Comparison of ENCODE assay signal across 8 mouse cellular contexts in the genomic region with DNA sequence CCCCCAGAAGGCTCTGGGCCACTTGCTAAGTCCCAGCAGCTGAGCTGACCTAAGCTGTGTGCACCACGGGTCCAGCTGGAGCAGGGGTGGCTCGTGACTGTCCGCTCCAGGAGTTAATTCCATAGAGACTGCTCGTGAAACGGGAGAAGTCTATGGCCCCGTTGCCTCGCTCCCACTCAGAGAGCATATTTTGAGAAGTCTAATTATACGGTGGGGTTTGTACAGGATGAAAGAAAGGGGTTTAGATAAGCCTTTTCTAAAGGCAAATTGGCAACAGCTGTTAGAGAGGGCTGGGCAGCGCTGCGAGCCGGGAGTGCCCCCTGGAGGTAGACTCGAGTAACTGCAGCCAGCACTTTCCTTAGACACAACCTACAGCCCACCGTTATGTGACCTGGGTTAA. TPM values are rescaled to one million over a fixed set of nuclear protein-coding genes. Genes with fewer than 3 reads are reported as not detected.
A peak's percentile ranks its signal among the peaks of the same experiment; 100 is the strongest.
DNase-seq lines count a peak whose midpoint lies in the region; ATAC-seq and TF ChIP-seq lines count a peak whose summit lies in the region.

No protein-coding gene starts in this region.

- peak overlapping the region; percentile 55 for H3K27ac ChIP-seq in heart, embryonic 13.5 days (replicated peaks)
- no peak overlapping the region for H3K27ac ChIP-seq in kidney, postnatal 0 days
- no peak overlapping the region for H3K27ac ChIP-seq in liver, embryonic 14.5 days
- no peak overlapping the region for H3K27ac ChIP-seq in stomach, embryonic 16.5 days (ENCODE audit: low read length)

- TF ChIP-seq EP300 in liver, embryonic 14.5 days (IDR thresholded peaks at IDR 0.05; ENCODE audit: low read depth) = no peak

- under 1% methylated on average over 13 of the region's 13 CpGs for WGBS in heart, embryonic 13.5 days
- whole genome bisulfite sequencing in kidney, postnatal 0 days = 0% methylated on average over 13 of the region's 13 CpGs
- 3% methylated on average over 13 of the region's 13 CpGs for WGBS in liver, embryonic 14.5 days (ENCODE audit: insufficient replicate concordance)
- 2% methylated on average over 13 of the region's 13 CpGs for WGBS in stomach, embryonic 16.5 days

- H3K4me3 ChIP-seq in heart, embryonic 13.5 days = peak overlapping the region; percentile 51
- peak overlapping the region; percentile 27 for H3K4me3 ChIP-seq in kidney, postnatal 0 days (replicated peaks; ENCODE audit: low read depth, low read length)
- H3K4me3 ChIP-seq in liver, embryonic 14.5 days (ENCODE audit: insufficient read depth in 1 of 2, low read depth in 2 of 2, low read length in 2 of 2) = peak overlapping the region; percentile 36 to 40
- peak overlapping the region; percentile 49 for H3K4me3 ChIP-seq in stomach, embryonic 16.5 days (replicated peaks; ENCODE audit: low read length)

- H3K4me1 ChIP-seq in heart, embryonic 13.5 days = peaks cover 35% of the 10 kb centered on the region
- peaks cover 5% of the 10 kb centered on the region for H3K4me1 ChIP-seq in kidney, postnatal 0 days (replicated peaks; ENCODE audit: insufficient read depth, low read length)
- H3K4me1 ChIP-seq in liver, embryonic 14.5 days (replicated peaks; ENCODE audit: control insufficient read depth in 2 of 2, insufficient read depth in 2 of 2, low read length in 1 of 2) = peaks cover 12 to 13% of the 10 kb centered on the region in 2 experiments
- peaks cover 19% of the 10 kb centered on the region for H3K4me1 ChIP-seq in stomach, embryonic 16.5 days (ENCODE audit: control insufficient read depth, insufficient read depth, low read length)

- no peaks in the 10 kb centered on the region for H3K36me3 ChIP-seq in heart, embryonic 13.5 days
- H3K36me3 ChIP-seq in kidney, postnatal 0 days (ENCODE audit: insufficient read depth, low read length) = no peaks in the 10 kb centered on the region
- H3K36me3 ChIP-seq in liver, embryonic 14.5 days (replicated peaks; ENCODE audit: control insufficient read depth, insufficient read depth, low read depth) = no peaks in the 10 kb centered on the region
- no peaks in the 10 kb centered on the region for H3K36me3 ChIP-seq in stomach, embryonic 16.5 days (ENCODE audit: control insufficient read depth, insufficient read depth, low read length)

- 0 out of 2 replicates have a peak, but pooled peaks have one; percentile 40 for ATAC-seq in erythroid progenitor cell, adult 5-6 weeks (replicated peaks; ENCODE audit: low FRiP score, poor library complexity, severe bottlenecking)
- ATAC-seq in heart, embryonic 13.5 days (ENCODE audit: extremely low read depth, insufficient number of reproducible peaks, low FRiP score, low TSS enrichment) = no peak
- ATAC-seq in kidney, postnatal 0 days (replicated peaks; ENCODE audit: low FRiP score, low read depth) = 0 out of 2 replicates have a peak, but pooled peaks have one; percentile 16
- ATAC-seq in liver, embryonic 14.5 days (ENCODE audit: insufficient read depth) = no peak
- no peak for ATAC-seq in stomach, embryonic 16.5 days (ENCODE audit: insufficient read depth, low FRiP score)

- peak; percentile 100 for TF ChIP-seq CTCF in brain, embryonic 14.5 days (IDR thresholded peaks at IDR 0.05; ENCODE audit: borderline replicate concordance, extremely low read depth, insufficient read depth, insufficient read length)
- peak; percentile 95 for TF ChIP-seq CTCF in kidney, postnatal 0 days (IDR thresholded peaks at IDR 0.05; ENCODE audit: low read depth)
- peak; percentile 98 for TF ChIP-seq CTCF in liver, embryonic 14.5 days (IDR thresholded peaks at IDR 0.05; ENCODE audit: low read depth)

- peaks cover 13% of the 10 kb centered on the region; the same call in 1 of the 2 replicates for H3K27me3 ChIP-seq in heart, embryonic 13.5 days (replicated peaks)
- H3K27me3 ChIP-seq in kidney, postnatal 0 days (ENCODE audit: insufficient read depth, low read length) = no peaks in the 10 kb centered on the region
- H3K27me3 ChIP-seq in liver, embryonic 14.5 days (ENCODE audit: control insufficient read depth, insufficient read depth, low read length) = no peaks in the 10 kb centered on the region; the same call in 1 of the 2 replicates
- no peaks in the 10 kb centered on the region; the same call in 1 of the 2 replicates for H3K27me3 ChIP-seq in stomach, embryonic 16.5 days (ENCODE audit: control insufficient read depth, insufficient read depth, low read length)

- peak overlapping the region; percentile 69 for H3K4me2 ChIP-seq in heart, embryonic 13.5 days
- H3K4me2 ChIP-seq in kidney, postnatal 0 days (ENCODE audit: low read length) = peak overlapping the region; percentile 57
- H3K4me2 ChIP-seq in liver, embryonic 14.5 days (ENCODE audit: low read depth) = peak overlapping the region; percentile 62
- peak overlapping the region; percentile 93 for H3K4me2 ChIP-seq in stomach, embryonic 16.5 days (ENCODE audit: low read depth, low read length)

- peak overlapping the region; percentile 80 for H3K9ac ChIP-seq in heart, embryonic 13.5 days
- peak overlapping the region; percentile 33; the same call in 1 of the 2 replicates for H3K9ac ChIP-seq in kidney, postnatal 0 days (ENCODE audit: low read depth, low read length)
- H3K9ac ChIP-seq in liver, embryonic 14.5 days (replicated peaks) = peak overlapping the region; percentile 23; the same call in 1 of the 2 replicates
- peak overlapping the region; percentile 73 for H3K9ac ChIP-seq in stomach, embryonic 16.5 days (ENCODE audit: low read length)

- no peak for TF ChIP-seq POLR2A in brain, embryonic 14.5 days (IDR thresholded peaks at IDR 0.05; ENCODE audit: borderline replicate concordance, extremely low read depth, insufficient read depth, insufficient read length, poor library complexity, severe bottlenecking)

- H3K9me3 ChIP-seq in heart, embryonic 13.5 days = no peaks in the 10 kb centered on the region
- H3K9me3 ChIP-seq in kidney, postnatal 0 days (replicated peaks; ENCODE audit: low read length) = no peaks in the 10 kb centered on the region
- no peaks in the 10 kb centered on the region for H3K9me3 ChIP-seq in liver, embryonic 14.5 days (ENCODE audit: control insufficient read depth, low read length)
- H3K9me3 ChIP-seq in stomach, embryonic 16.5 days (replicated peaks; ENCODE audit: control insufficient read depth, low read length) = no peaks in the 10 kb centered on the region

- DNase-seq in CD4-positive helper T cell, adult 2 months (ENCODE audit: low read depth, low spot score) = peak; percentile 76
- peak; percentile 86 for DNase-seq in brain, embryonic 14.5 days (ENCODE audit: low read depth)
- peak; percentile 90 for DNase-seq in kidney, postnatal 0 days (ENCODE audit: low spot score)
- DNase-seq in liver, embryonic 14.5 days (ENCODE audit: low read depth in 3 of 3, low spot score in 3 of 3) = peak in 1 of 3 experiments; percentile 40
- peak; percentile 79 to 85 for DNase-seq in natural killer cell, adult 2 months (ENCODE audit: low spot score in 2 of 2)

RNA-seq across cellular contexts. Expression of a gene that starts 3.3 kb away (rescaled TPM):
- polyA plus RNA-seq in brain, embryonic 14.5 days (2012; rRNA removed) = 213 and 233 TPM in 2 replicates
- 44.3 and 52.0 TPM in 2 replicates for total RNA-seq in erythroid progenitor cell, adult 5-6 weeks (2015; ENCODE audit: low replicate concordance)
- total RNA-seq in erythroid progenitor cell, adult 5-6 weeks (2017; ENCODE audit: low replicate concordance) = 21.6 and 53.0 TPM in 2 replicates
- polyA plus RNA-seq in heart, embryonic 13.5 days (2015; fragmentation: Nextera tagmentation; extraction: Ambion mirVana) = 807 and 886 TPM in 2 replicates
- polyA plus RNA-seq in kidney, postnatal 0 days (2015; fragmentation: Nextera tagmentation; extraction: Ambion mirVana) = 660 and 674 TPM in 2 replicates
- 68.1 and 86.1 TPM in 2 replicates for polyA plus RNA-seq in liver, embryonic 14.5 days (2012; rRNA removed)
- polyA plus RNA-seq in liver, embryonic 14.5 days (2014; fragmentation: Nextera tagmentation; extraction: Ambion mirVana) = 201 and 211 TPM in 2 replicates
- polyA plus RNA-seq in stomach, embryonic 16.5 days (2015; fragmentation: Nextera tagmentation; extraction: Ambion mirVana) = 399 and 401 TPM in 2 replicates

RNA-seq across cellular contexts. Expression of a gene that starts 28.9 kb away (rescaled TPM):
- 260 and 278 TPM in 2 replicates for polyA plus RNA-seq in brain, embryonic 14.5 days (2012; rRNA removed)
- 4.2 and 10.8 TPM in 2 replicates for total RNA-seq in erythroid progenitor cell, adult 5-6 weeks (2015; ENCODE audit: low replicate concordance)
- 6.0 and 18.0 TPM in 2 replicates for total RNA-seq in erythroid progenitor cell, adult 5-6 weeks (2017; ENCODE audit: low replicate concordance)
- polyA plus RNA-seq in heart, embryonic 13.5 days (2015; fragmentation: Nextera tagmentation; extraction: Ambion mirVana) = 28.7 and 29.4 TPM in 2 replicates
- 30.6 and 31.9 TPM in 2 replicates for polyA plus RNA-seq in kidney, postnatal 0 days (2015; fragmentation: Nextera tagmentation; extraction: Ambion mirVana)
- polyA plus RNA-seq in liver, embryonic 14.5 days (2012; rRNA removed) = 17.9 and 21.6 TPM in 2 replicates
- polyA plus RNA-seq in liver, embryonic 14.5 days (2014; fragmentation: Nextera tagmentation; extraction: Ambion mirVana) = 11.4 and 14.1 TPM in 2 replicates
- 37.9 and 41.7 TPM in 2 replicates for polyA plus RNA-seq in stomach, embryonic 16.5 days (2015; fragmentation: Nextera tagmentation; extraction: Ambion mirVana)

RNA-seq across cellular contexts. Expression of a gene that starts 51.6 kb away (rescaled TPM):
- polyA plus RNA-seq in brain, embryonic 14.5 days (2012; rRNA removed) = 0.43 and 0.67 TPM in 2 replicates
- 1.1 and 3.4 TPM in 2 replicates for total RNA-seq in erythroid progenitor cell, adult 5-6 weeks (2015; ENCODE audit: low replicate concordance)
- 1.3 and 3.5 TPM in 2 replicates for total RNA-seq in erythroid progenitor cell, adult 5-6 weeks (2017; ENCODE audit: low replicate concordance)
- 2.1 and 2.9 TPM in 2 replicates for polyA plus RNA-seq in heart, embryonic 13.5 days (2015; fragmentation: Nextera tagmentation; extraction: Ambion mirVana)
- polyA plus RNA-seq in kidney, postnatal 0 days (2015; fragmentation: Nextera tagmentation; extraction: Ambion mirVana) = 21.1 and 21.8 TPM in 2 replicates
- polyA plus RNA-seq in liver, embryonic 14.5 days (2012; rRNA removed) = 0.87 and 1.0 TPM in 2 replicates
- 1.7 and 1.8 TPM in 2 replicates for polyA plus RNA-seq in liver, embryonic 14.5 days (2014; fragmentation: Nextera tagmentation; extraction: Ambion mirVana)
- polyA plus RNA-seq in stomach, embryonic 16.5 days (2015; fragmentation: Nextera tagmentation; extraction: Ambion mirVana) = 3.2 and 4.0 TPM in 2 replicates

RNA-seq across cellular contexts. Expression of a gene that starts 52.5 kb away (rescaled TPM):
- polyA plus RNA-seq in brain, embryonic 14.5 days (2012; rRNA removed) = 186 and 220 TPM in 2 replicates
- not detected in 2 replicates for total RNA-seq in erythroid progenitor cell, adult 5-6 weeks (2015; ENCODE audit: low replicate concordance)
- total RNA-seq in erythroid progenitor cell, adult 5-6 weeks (2017; ENCODE audit: low replicate concordance) = not detected in 2 replicates
- polyA plus RNA-seq in heart, embryonic 13.5 days (2015; fragmentation: Nextera tagmentation; extraction: Ambion mirVana) = 273 and 299 TPM in 2 replicates
- 330 and 339 TPM in 2 replicates for polyA plus RNA-seq in kidney, postnatal 0 days (2015; fragmentation: Nextera tagmentation; extraction: Ambion mirVana)
- polyA plus RNA-seq in liver, embryonic 14.5 days (2012; rRNA removed) = 7.1 and 10.5 TPM in 2 replicates
- 11.0 and 11.6 TPM in 2 replicates for polyA plus RNA-seq in liver, embryonic 14.5 days (2014; fragmentation: Nextera tagmentation; extraction: Ambion mirVana)
- 423 and 500 TPM in 2 replicates for polyA plus RNA-seq in stomach, embryonic 16.5 days (2015; fragmentation: Nextera tagmentation; extraction: Ambion mirVana)

Comparison
In these comparisons a context has a peak if more than half of its experiments do, and no peak if none do; other contexts are left out.
1. ATAC-seq: peak in erythroid progenitor cell, adult 5-6 weeks (single experiment) and kidney, postnatal 0 days (single experiment); none in heart, embryonic 13.5 days (single experiment), liver, embryonic 14.5 days (single experiment) and stomach, embryonic 16.5 days (single experiment).
2. H3K9ac ChIP-seq: peak in every context shown above with its lines; median percentile 80 in heart, embryonic 13.5 days; 73 in stomach, embryonic 16.5 days; 33 in kidney, postnatal 0 days; 23 in liver, embryonic 14.5 days.
3. Peak in every context shown above with its lines, with median percentiles within 50 percentile points of each other: CTCF ChIP-seq, H3K4me2 ChIP-seq and H3K4me3 ChIP-seq.